Mouse (Mus musculus): ENCODE results near the gene Iqschfp.
A peak's percentile ranks its signal among the peaks of the same experiment; 100 is the strongest.

Gene Iqschfp

GRCm38 (mm10) chr3:68583771-68584511, 691.9 kb downstream of the Iqschfp start:
- no peak for DNase-seq

- DNase-seq, result no peak
Measured at GRCm38 (mm10) chr3:68585213-68585612, 693.2 kb downstream of the Iqschfp start.

- DNase-seq, result no peak
Measured at GRCm38 (mm10) chr3:68586646-68587064, 694.6 kb downstream of the Iqschfp start.

- no peak for DNase-seq
Measured at GRCm38 (mm10) chr3:68587567-68588245, 695.7 kb downstream of the Iqschfp start.

- no peak for DNase-seq
Measured at GRCm38 (mm10) chr3:68589220-68589840, 697.3 kb downstream of the Iqschfp start.

- no peak for DNase-seq
Measured at GRCm38 (mm10) chr3:68590436-68590835, 698.4 kb downstream of the Iqschfp start.

- DNase-seq, result no peak
Measured at GRCm38 (mm10) chr3:68592575-68592974, 700.5 kb downstream of the Iqschfp start.

- DNase-seq, result no peak
Measured at GRCm38 (mm10) chr3:68593073-68593867, 701.2 kb downstream of the Iqschfp start.

GRCm38 (mm10) chr3:68595316-68595925, 703.4 kb downstream of the Iqschfp start:
- DNase-seq, result no peak

GRCm38 (mm10) chr3:68596938-68597337, 704.9 kb downstream of the Iqschfp start:
- no peak for DNase-seq

GRCm38 (mm10) chr3:68602891-68603290, 710.9 kb downstream of the Iqschfp start:
- DNase-seq, result no peak

GRCm38 (mm10) chr3:68604467-68604866, 712.4 kb downstream of the Iqschfp start:
- no peak for DNase-seq

- no peak for DNase-seq
Measured at GRCm38 (mm10) chr3:68604962-68605361, 712.9 kb downstream of the Iqschfp start.

- DNase-seq, result no peak
Measured at GRCm38 (mm10) chr3:68605942-68606603, 714.0 kb downstream of the Iqschfp start.

GRCm38 (mm10) chr3:68606730-68607129, 714.7 kb downstream of the Iqschfp start:
- no peak for DNase-seq

- no peak for DNase-seq
Measured at GRCm38 (mm10) chr3:68607336-68607735, 715.3 kb downstream of the Iqschfp start.

- DNase-seq, result no peak
Measured at GRCm38 (mm10) chr3:68608848-68609497, 716.9 kb downstream of the Iqschfp start.

GRCm38 (mm10) chr3:68610011-68610410, 718.0 kb downstream of the Iqschfp start:
- no peak for DNase-seq

- no peak for DNase-seq
Measured at GRCm38 (mm10) chr3:68610598-68611261, 718.7 kb downstream of the Iqschfp start.

- DNase-seq, result peak; percentile 12
Measured at GRCm38 (mm10) chr3:68615042-68615810, 723.2 kb downstream of the Iqschfp start.
